Mouse (Mus musculus): Measurements from ENCODE around the gene Ing2.

Gene Ing2

GRCm38 (mm10) chr8:47674777-47675710 is at the start of gene Ing2:
Gene Ing2 (minus strand): TSS chr8:47675556.
- peak; percentile 100 for DNase-seq (ENCODE audit: low spot score in 2 of 2)

- no peak for DNase-seq (ENCODE audit: low spot score in 2 of 2)
Measured at GRCm38 (mm10) chr8:47721609-47722008, 46.3 kb upstream of the Ing2 start.

GRCm38 (mm10) chr8:47718641-47719040 is 43.3 kb upstream of the Ing2 start:
- no peak for DNase-seq (ENCODE audit: low spot score in 2 of 2)

- DNase-seq (ENCODE audit: low spot score in 2 of 2), result peak; percentile 94 to 95
Measured at GRCm38 (mm10) chr8:47713761-47714745, 38.7 kb upstream of the Ing2 start, which contains the start of gene Cdkn2aip. Gene Cdkn2aip (minus strand): TSS chr8:47713932.

GRCm38 (mm10) chr8:47713171-47713663 is 37.9 kb upstream of the Ing2 start:
- DNase-seq (ENCODE audit: low spot score in 2 of 2), result peak; percentile 52 to 56

GRCm38 (mm10) chr8:47708106-47708505 is 32.8 kb upstream of the Ing2 start:
- no peak for DNase-seq (ENCODE audit: low spot score in 2 of 2)

GRCm38 (mm10) chr8:47706746-47707145 is 31.4 kb upstream of the Ing2 start:
- DNase-seq (ENCODE audit: low spot score in 2 of 2), result no peak

- peak; percentile 29 to 34 for DNase-seq (ENCODE audit: low spot score in 2 of 2)
Measured at GRCm38 (mm10) chr8:47702333-47702732, 27.0 kb upstream of the Ing2 start.

- DNase-seq (ENCODE audit: low spot score in 2 of 2), result no peak
Measured at GRCm38 (mm10) chr8:47697696-47698095, 22.3 kb upstream of the Ing2 start.

GRCm38 (mm10) chr8:47695431-47696105 is 20.2 kb upstream of the Ing2 start:
- no peak for DNase-seq (ENCODE audit: low spot score in 2 of 2)

- DNase-seq (ENCODE audit: low spot score in 2 of 2), result peak; percentile 29 to 65
Measured at GRCm38 (mm10) chr8:47693119-47693518, 17.8 kb upstream of the Ing2 start.

GRCm38 (mm10) chr8:47691831-47692230 is 16.5 kb upstream of the Ing2 start:
- no peak for DNase-seq (ENCODE audit: low spot score in 2 of 2)

- no peak for DNase-seq (ENCODE audit: low spot score in 2 of 2)
Measured at GRCm38 (mm10) chr8:47691303-47691702, 15.9 kb upstream of the Ing2 start.

- no peak for DNase-seq (ENCODE audit: low spot score in 2 of 2)
Measured at GRCm38 (mm10) chr8:47690674-47691078, 15.3 kb upstream of the Ing2 start.

- peak; percentile 41 to 48 for DNase-seq (ENCODE audit: low spot score in 2 of 2)
Measured at GRCm38 (mm10) chr8:47689704-47690326, 14.5 kb upstream of the Ing2 start.

- DNase-seq (ENCODE audit: low spot score in 2 of 2), result no peak
Measured at GRCm38 (mm10) chr8:47684441-47684840, 9.1 kb upstream of the Ing2 start.

- DNase-seq (ENCODE audit: low spot score in 2 of 2), result no peak
Measured at GRCm38 (mm10) chr8:47683994-47684393, 8.6 kb upstream of the Ing2 start.

- no peak for DNase-seq (ENCODE audit: low spot score in 2 of 2)
Measured at GRCm38 (mm10) chr8:47680306-47680705, 5.0 kb upstream of the Ing2 start.

GRCm38 (mm10) chr8:47679603-47680002 is 4.2 kb upstream of the Ing2 start:
- DNase-seq (ENCODE audit: low spot score in 2 of 2), result no peak

- DNase-seq (ENCODE audit: low spot score in 2 of 2), result no peak
Measured at GRCm38 (mm10) chr8:47676631-47677030, 1.3 kb upstream of the Ing2 start.

GRCm38 (mm10) chr8:47676224-47676623 is 868 bp upstream of the Ing2 start:
- peak in 1 of 2 experiments; percentile 2 for DNase-seq (ENCODE audit: low spot score in 2 of 2)

Data from spleen, postnatal 36 days (tissue).